Mouse (Mus musculus): Measurements from ENCODE around the gene Ccdc88a.

- TF ChIP-seq CTCF (IDR thresholded peaks at IDR 0.05; ENCODE audit: low read depth, low read length) (no peak), TAL1 (conservative IDR thresholded peaks at IDR 0.05; ENCODE audit: low read depth, low read length) (no peak)
Measured at GRCm38 (mm10) chr11:29512818-29513535, 139.5 kb downstream of the Ccdc88a start.
